Mouse (Mus musculus) R1 (cell line): Measurements from ENCODE around the gene Eid2.
"Not testable (repeated sequence)": the region's sequence is repeated elsewhere in the genome, so short reads cannot be mapped to it uniquely, and the experiment has no call there.

ENCODE experiments used
- DNase-seq: peaks from one replicate; pipeline ENCODE4 v3.0.0-alpha.2; 2018; ENCODE audit warnings: low read depth, low spot score

The Eid2 gene

GRCm38 (mm10) chr7:28267129-28268041 lies at the start of gene Eid2:
Eid2 (plus strand) TSS chr7:28267881.
- peak; percentile 93 for DNase-seq

- not testable (repeated sequence) for DNase-seq
These were observed 48.5 kb upstream of the Eid2 start for GRCm38 (mm10) chr7:28218951-28219740.

GRCm38 (mm10) chr7:28226836-28227235 lies 40.8 kb upstream of the Eid2 start:
- peak; percentile 63 for DNase-seq

GRCm38 (mm10) chr7:28227421-28227820 lies 40.3 kb upstream of the Eid2 start:
- DNase-seq, result peak; percentile 76

GRCm38 (mm10) chr7:28243943-28244342 lies 23.7 kb upstream of the Eid2 start:
- not testable (repeated sequence) for DNase-seq

GRCm38 (mm10) chr7:28248957-28249356 lies 18.7 kb upstream of the Eid2 start:
- peak; percentile 50 for DNase-seq

GRCm38 (mm10) chr7:28251976-28252375 lies 15.7 kb upstream of the Eid2 start:
- DNase-seq, result peak; percentile 50

- DNase-seq, result no peak
These were observed 13.1 kb upstream of the Eid2 start for GRCm38 (mm10) chr7:28254591-28254990.

- peak; percentile 86 for DNase-seq
These were observed 12.2 kb upstream of the Eid2 start for GRCm38 (mm10) chr7:28255476-28255875.

- peak; percentile 88 for DNase-seq
These were observed 4.8 kb upstream of the Eid2 start for GRCm38 (mm10) chr7:28262861-28263260.

- peak; percentile 90 for DNase-seq
These were observed 3.9 kb upstream of the Eid2 start for GRCm38 (mm10) chr7:28263786-28264185.

- DNase-seq, result peak; percentile 39
These were observed 2.3 kb upstream of the Eid2 start for GRCm38 (mm10) chr7:28265391-28265790.

GRCm38 (mm10) chr7:28268042-28268531 lies 406 bp downstream of the Eid2 start:
- peak; percentile 68 for DNase-seq

GRCm38 (mm10) chr7:28268576-28268975 lies 895 bp downstream of the Eid2 start:
- DNase-seq, result no peak

- DNase-seq, result peak; percentile 81
These were observed 1.7 kb downstream of the Eid2 start for GRCm38 (mm10) chr7:28269355-28269754.

- peak; percentile 72 for DNase-seq
These were observed 4.1 kb downstream of the Eid2 start for GRCm38 (mm10) chr7:28271761-28272160.

- DNase-seq, result no peak
These were observed 9.5 kb downstream of the Eid2 start for GRCm38 (mm10) chr7:28277237-28277614.

GRCm38 (mm10) chr7:28277615-28278278 lies 10.1 kb downstream of the Eid2 start, which contains the start of gene Eid2b:
Eid2b (plus strand) TSS chr7:28277739.
- DNase-seq, result peak; percentile 92

- no peak for DNase-seq
These were observed 10.6 kb downstream of the Eid2 start for GRCm38 (mm10) chr7:28278279-28278652.

GRCm38 (mm10) chr7:28280630-28281029 lies 12.9 kb downstream of the Eid2 start:
- no peak for DNase-seq

GRCm38 (mm10) chr7:28290165-28290564 lies 22.5 kb downstream of the Eid2 start:
- peak; percentile 49 for DNase-seq
